Mouse (Mus musculus): ENCODE data around the gene Cfd.

Cfd gene
- long read RNA-seq, experiment 1, transcript Cfd-201 (5 exons, 922 nt): minor isoform, 27 of 72 reads
- long read RNA-seq, experiment 1, transcript Cfd-202 (5 exons, 871 nt): major isoform, 37 of 72 reads
- long read RNA-seq, experiment 1, partial matches to known transcripts: 6 of 72 reads
- long read RNA-seq, experiment 1, other reads (novel, unspliced or antisense): 2 of 72 reads
- long read RNA-seq, experiment 2, transcript Cfd-201 (5 exons, 922 nt): minor isoform, 25 of 85 reads
- long read RNA-seq, experiment 2, transcript Cfd-202 (5 exons, 871 nt): major isoform, 53 of 85 reads
- long read RNA-seq, experiment 2, partial matches to known transcripts: 6 of 85 reads
- long read RNA-seq, experiment 2, other reads (novel, unspliced or antisense): 1 of 85 reads

DNA sequence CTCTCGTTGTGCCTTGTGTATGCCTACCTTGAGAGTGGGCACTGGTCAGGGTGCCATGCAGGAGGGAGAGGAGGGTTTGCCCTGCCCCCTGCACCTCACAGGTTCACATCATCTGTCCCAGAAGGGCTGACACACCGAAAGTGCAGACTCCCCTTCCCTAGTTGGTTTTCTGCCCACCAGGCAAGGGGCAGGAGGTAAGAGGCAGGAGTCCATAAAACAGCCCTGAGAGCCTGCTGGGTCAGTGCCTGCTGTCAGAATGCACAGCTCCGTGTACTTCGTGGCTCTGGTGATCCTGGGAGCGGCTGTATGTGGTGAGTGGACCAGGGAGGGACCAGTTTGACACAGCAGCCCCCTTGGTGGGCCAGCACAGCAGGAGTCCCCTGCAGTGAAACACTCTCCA lies at the start of gene Cfd:
TSS of gene Cfd (plus strand) at position 184 of the 400 bp plus-strand sequence.
- intact Hi-C loops (cut with DNase I): loop anchor here (5.0 kb wide), 1 partner anchor 67 kb away; no protein-coding TSS in a partner anchor

- intact Hi-C loops (cut with DNase I): no loop called here
Observed at GRCm38 (mm10) chr10:79842322-79842721, 48.3 kb upstream of the Cfd start.

DNA sequence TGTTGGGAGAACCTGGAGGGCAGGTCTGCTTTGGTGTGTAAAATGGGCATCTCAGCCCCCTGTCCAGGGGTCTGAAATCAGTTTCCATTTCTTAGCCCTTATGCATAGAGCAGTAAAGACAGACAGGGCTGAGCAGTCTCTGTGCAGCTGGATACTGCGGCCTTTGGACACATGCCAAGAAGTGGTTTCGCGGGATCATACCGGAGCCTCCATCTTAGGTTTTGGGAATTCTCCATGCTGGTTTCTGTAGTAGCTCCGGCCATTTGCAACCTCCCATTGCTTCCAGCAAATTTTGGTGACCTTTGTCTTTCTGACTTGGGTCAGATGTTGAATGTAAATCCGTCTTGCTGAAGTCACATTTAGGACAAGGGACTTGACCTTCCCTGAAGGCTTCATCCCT lies 47.2 kb upstream of the Cfd start:
- intact Hi-C loops (cut with DNase I): no loop called here

DNA sequence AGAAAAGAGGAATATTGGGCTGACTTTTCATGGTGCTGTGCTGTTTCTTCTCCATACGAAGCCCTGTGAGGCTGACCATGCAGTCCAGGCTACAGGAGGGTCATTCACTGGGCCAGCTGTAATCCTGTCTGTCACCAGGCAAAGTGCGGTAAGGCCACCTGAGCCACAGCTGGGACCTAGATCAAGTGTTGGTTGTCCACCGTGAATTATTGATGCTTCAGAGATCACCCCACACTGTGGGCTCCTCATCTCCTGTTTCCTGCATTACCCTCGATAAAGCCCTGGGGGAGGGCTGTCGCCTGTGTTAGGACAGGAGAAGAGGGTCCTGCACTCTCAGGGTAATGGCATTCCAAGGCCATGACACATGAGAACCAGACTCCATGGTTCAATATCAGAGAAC lies 44.1 kb upstream of the Cfd start:
- intact Hi-C loops (cut with DNase I): no loop called here

GRCm38 (mm10) chr10:79849941-79850628 lies 40.6 kb upstream of the Cfd start:
- intact Hi-C loops (cut with DNase I): no loop called here

DNA sequence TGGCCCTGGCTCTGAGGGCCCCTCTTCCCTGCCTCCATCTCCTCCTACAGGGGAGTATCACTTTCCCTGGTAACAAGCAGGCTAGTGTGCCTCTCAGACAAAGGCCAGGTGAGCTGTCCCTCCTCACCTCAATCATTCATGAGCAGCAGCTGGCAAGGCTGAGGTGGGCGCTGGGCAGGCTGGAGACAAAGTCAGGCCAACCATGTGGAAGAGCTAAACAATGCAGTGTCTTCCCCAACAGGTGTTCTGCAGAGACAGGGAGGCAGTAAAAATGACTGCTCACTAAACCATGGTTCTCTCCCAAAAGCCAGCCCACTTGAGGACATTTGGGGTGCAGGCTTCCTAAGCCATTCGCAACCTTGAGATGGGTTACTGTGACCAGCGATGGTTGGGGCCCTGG lies 39.0 kb upstream of the Cfd start:
- intact Hi-C loops (cut with DNase I): no loop called here

- intact Hi-C loops (cut with DNase I): no loop called here
Observed at GRCm38 (mm10) chr10:79852107-79852789, 38.4 kb upstream of the Cfd start.

DNA sequence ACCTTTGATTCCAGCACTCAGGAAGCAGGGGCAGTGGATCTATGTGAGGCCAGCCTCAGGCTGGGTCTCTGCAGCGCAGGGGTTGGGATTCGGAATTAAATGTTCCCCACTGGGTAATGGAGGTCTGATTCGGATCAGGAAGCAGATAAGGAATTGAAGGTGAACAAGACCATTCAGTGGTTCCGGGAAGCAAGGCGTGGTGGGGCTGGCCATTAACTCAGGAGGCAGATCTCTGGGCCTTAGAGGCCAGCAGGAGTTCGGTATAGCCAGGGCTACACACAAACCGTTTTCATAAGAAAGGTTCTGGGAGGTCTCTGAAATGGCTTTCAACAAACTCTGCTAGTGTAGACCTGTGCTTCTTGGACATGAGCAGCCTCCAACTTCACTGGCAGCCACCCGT lies 37.8 kb upstream of the Cfd start:
- intact Hi-C loops (cut with DNase I): no loop called here

- intact Hi-C loops (cut with DNase I): no loop called here
Observed at GRCm38 (mm10) chr10:79853392-79853791, 37.3 kb upstream of the Cfd start.

- intact Hi-C loops (cut with DNase I): no loop called here
Observed at GRCm38 (mm10) chr10:79853860-79854795, 36.5 kb upstream of the Cfd start, which contains the start of gene Ptbp1. Gene Ptbp1, plus strand, starts transcription at chr10:79854427.

DNA sequence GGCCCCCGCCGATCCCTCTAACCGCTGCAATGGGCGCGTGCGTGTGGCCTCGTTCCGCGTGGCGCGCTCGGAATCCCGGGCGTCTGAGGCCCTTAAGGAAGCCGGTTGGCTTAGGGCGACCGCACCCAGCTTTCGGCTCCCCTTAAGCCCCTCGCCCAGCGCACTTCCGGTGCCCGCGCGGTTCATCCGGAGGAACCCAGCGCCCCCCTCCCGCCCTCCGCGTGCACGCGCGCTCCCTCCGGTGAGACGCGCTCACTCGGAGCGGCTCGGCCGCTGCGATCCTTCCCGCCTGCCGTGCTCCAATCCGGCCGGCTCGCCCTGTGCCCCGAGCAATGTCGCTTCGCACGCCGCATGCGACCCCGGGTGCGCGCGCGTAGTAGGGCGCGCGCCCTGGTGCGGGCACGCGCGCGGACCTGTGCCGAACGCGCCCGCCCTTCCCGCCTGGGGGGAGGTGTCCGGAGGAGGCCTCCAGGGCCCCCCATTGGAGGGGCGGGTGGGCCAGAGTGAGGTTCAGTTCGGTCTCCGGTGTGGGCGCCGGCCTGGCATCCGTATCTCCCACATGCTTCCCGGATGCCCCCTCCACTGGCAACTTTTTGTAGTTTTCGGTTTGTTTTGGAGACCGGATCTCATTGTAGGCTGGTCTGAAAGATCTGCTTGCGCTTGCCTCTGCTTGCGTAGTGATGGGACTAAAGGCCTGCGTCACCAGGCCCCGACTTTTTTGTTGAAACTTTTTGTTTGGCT lies 35.7 kb upstream of the Cfd start:
- intact Hi-C loops (cut with DNase I): no loop called here

DNA sequence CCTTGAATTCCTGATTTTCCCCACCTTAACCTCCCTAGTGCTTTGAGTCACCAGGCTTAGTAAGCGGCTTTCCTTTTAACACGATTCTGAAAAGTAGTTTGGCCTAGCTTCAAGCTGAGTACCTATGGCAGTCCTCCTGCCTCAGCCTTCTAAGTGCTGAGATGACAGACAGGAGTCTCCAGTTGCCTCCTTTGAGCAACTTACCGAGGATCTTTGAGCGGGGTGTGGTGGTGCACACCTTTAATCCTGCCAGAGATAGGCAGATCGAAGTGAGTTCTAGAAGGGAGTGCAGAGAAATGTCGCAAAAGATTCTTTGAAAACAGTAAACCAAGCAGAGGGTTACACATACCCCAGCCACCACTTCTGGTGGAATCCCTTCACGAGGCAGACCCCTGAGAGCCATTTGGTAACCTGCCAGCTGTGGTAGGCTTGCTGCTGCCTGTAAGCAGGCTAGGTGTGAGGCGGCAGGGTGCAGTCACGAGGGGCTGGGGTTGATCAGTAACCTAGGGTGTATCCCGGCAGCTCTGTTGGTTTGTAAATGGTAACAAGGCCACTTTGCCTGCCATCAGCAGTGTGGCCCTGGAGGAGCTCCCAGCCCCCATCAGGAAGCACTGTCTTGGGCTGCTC lies 35.0 kb upstream of the Cfd start:
- intact Hi-C loops (cut with DNase I): no loop called here

GRCm38 (mm10) chr10:79856280-79856679 lies 34.4 kb upstream of the Cfd start:
- intact Hi-C loops (cut with DNase I): no loop called here

DNA sequence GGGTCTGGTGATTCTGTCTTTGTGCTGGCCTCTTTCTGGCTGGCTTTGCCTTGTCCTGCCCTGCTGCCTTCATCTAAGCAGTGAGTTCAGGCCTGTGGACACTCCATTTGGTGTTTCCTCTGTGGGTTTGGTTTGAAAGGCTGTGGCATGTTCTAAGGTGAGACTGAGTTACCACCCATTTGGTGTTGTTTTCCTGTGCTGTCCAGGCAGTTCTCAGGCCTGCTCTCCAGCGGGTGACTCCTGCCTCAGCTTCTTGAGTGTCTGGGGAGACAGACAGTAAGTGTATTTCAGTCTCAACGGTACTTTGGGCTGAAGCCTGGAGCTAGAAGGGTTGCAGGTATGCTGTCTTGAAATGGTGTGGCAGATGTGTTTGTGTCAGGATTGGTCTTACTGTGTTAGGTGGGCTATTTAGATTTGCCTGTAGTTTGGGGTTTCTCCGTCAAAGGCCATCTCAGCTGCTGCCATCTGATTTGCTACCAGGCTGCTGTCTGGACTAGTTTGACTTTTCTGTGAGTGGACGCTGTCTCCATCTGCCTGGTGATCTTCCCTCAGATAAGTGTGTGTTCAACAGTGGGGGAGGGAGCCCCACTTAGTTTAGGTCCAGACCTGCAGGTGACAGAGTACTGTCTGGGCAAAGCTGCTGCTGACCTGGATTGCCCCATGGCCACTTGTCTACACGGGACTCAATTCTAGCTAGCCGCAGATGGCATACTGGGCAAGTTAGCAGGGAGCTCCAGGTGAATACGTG lies 33.8 kb upstream of the Cfd start:
- intact Hi-C loops (cut with DNase I): no loop called here

DNA sequence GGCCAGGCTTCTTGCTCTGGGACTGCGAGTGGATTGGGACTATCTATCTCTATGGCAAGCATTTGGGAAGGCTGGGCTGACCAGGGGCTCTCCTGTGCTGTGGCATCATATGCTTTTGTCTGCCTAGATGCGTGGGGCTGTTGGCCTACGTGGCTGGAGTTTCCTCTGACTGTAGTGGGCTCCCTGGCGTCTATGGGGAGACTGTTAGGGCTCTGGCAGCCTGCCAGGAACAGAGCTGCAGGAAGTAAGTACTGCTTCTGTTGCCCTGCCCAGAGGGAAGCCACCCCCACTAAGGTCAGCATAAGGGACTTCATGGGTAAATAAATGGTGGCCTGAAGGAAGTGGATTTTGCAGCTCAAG lies 33.2 kb upstream of the Cfd start:
- intact Hi-C loops (cut with DNase I): no loop called here

DNA sequence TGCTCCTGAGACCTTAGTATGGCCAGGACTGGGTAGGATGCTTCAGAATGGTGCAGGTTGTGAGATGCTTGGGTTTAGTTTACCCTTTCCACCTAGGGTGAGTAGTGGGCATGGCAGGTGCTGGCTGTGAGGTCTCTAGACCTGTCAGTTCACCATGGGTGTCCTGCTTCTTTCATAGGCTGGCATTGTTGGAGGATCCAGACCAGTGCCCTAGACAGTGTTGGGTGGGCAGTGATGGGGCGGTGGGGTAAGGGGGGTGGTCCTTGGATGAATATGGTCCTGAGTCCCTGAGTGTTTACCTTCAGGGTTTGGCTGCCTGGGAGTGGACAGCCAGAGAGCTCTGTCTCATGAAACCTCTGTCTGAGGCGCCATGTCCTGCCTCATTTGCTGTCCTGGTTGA lies 32.8 kb upstream of the Cfd start:
- intact Hi-C loops (cut with DNase I): no loop called here

DNA sequence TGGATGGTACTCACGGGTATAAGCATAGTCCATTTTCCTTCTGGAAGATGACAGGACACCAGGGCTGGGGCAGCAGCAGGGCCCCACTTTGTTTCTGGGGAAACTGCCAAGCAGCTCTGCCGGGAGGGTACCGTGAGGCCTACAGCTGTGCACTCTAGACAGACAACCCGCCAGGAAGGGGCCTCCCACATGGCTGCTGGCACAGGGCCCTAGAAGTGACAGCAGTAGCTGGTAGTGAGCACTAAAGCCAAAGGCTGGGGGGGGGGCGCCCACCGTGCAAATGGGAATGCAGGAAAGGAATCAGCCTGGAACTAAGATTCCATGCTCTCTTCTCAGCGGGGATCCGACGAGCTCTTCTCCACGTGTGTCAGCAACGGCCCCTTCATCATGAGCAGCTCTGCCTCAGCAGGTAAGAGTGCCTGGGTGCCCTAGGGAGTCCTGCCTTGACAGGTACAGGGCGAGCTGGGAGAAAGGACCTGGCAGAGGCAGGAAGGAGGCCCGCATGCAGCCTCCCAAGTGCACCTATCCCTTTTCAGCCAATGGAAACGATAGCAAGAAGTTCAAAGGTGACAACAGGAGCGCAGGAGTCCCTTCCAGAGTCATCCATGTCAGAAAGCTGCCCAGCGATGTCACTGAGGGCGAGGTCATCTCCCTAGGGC lies 32.1 kb upstream of the Cfd start:
- intact Hi-C loops (cut with DNase I): no loop called here

DNA sequence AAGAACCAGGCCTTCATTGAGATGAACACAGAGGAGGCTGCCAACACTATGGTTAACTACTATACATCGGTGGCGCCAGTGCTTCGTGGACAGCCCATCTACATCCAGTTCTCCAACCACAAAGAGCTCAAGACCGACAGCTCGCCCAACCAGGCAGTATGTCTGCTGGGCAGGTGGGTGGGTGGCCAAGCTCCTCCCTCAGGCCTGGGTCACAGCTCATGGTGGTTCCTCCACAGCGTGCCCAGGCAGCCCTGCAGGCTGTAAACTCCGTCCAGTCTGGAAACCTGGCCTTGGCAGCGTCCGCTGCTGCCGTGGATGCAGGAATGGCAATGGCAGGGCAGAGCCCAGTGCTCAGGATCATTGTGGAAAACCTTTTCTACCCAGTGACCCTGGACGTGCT lies 31.5 kb upstream of the Cfd start:
- intact Hi-C loops (cut with DNase I): no loop called here

Measured in adrenal gland (tissue).